Mouse (Mus musculus): ENCODE data around the gene Zbtb12.
"Not testable (repeated sequence)": the region's sequence is repeated elsewhere in the genome, so short reads cannot be mapped to it uniquely, and the experiment has no call there.

The Zbtb12 gene

GRCm38 (mm10) chr17:34879336-34879879 is at the start of gene Zbtb12:
Gene Zbtb12 (plus strand): TSS chr17:34879483.
- DNase-seq (ENCODE audit: low spot score) = no peak

GRCm38 (mm10) chr17:34830776-34831175 is 48.5 kb upstream of the Zbtb12 start:
- DNase-seq (ENCODE audit: low spot score) = not testable (repeated sequence)

GRCm38 (mm10) chr17:34836155-34836855 is 43.0 kb upstream of the Zbtb12 start:
- no peak for DNase-seq (ENCODE audit: low spot score)

GRCm38 (mm10) chr17:34836856-34837221 is 42.4 kb upstream of the Zbtb12 start, which contains the start of the genes Stk19 and Dxo:
Gene Stk19 (minus strand): TSS chr17:34836945.
Gene Dxo (plus strand): TSS chr17:34837019.
- peak; percentile 97 for DNase-seq (ENCODE audit: low spot score)

GRCm38 (mm10) chr17:34837464-34838324 is 41.6 kb upstream of the Zbtb12 start:
- no peak for DNase-seq (ENCODE audit: low spot score)

GRCm38 (mm10) chr17:34838785-34839184 is 40.5 kb upstream of the Zbtb12 start:
- DNase-seq (ENCODE audit: low spot score) = no peak

GRCm38 (mm10) chr17:34840736-34841307 is 38.5 kb upstream of the Zbtb12 start:
- no peak for DNase-seq (ENCODE audit: low spot score)

- no peak for DNase-seq (ENCODE audit: low spot score)
These were observed 34.4 kb upstream of the Zbtb12 start for GRCm38 (mm10) chr17:34844884-34845283.

- DNase-seq (ENCODE audit: low spot score) = no peak
These were observed 32.1 kb upstream of the Zbtb12 start for GRCm38 (mm10) chr17:34847192-34847591.

- DNase-seq (ENCODE audit: low spot score) = no peak
These were observed 31.7 kb upstream of the Zbtb12 start for GRCm38 (mm10) chr17:34847615-34848014.

- DNase-seq (ENCODE audit: low spot score) = peak; percentile 99
These were observed 29.4 kb upstream of the Zbtb12 start, which contains the start of the genes Skiv2l and Nelfe for GRCm38 (mm10) chr17:34849722-34850516. Gene Skiv2l (minus strand): TSS chr17:34850210. Gene Nelfe (plus strand): TSS chr17:34850391.

- DNase-seq (ENCODE audit: low spot score) = no peak
These were observed 28.7 kb upstream of the Zbtb12 start for GRCm38 (mm10) chr17:34850517-34851125.

GRCm38 (mm10) chr17:34853511-34853910 is 25.8 kb upstream of the Zbtb12 start:
- DNase-seq (ENCODE audit: low spot score) = no peak

- no peak for DNase-seq (ENCODE audit: low spot score)
These were observed 24.5 kb upstream of the Zbtb12 start for GRCm38 (mm10) chr17:34854761-34855160.

GRCm38 (mm10) chr17:34855825-34856224 is 23.5 kb upstream of the Zbtb12 start:
- DNase-seq (ENCODE audit: low spot score) = peak; percentile 76

- DNase-seq (ENCODE audit: low spot score) = no peak
These were observed 20.6 kb upstream of the Zbtb12 start for GRCm38 (mm10) chr17:34858670-34859069.

- DNase-seq (ENCODE audit: low spot score) = no peak
These were observed 18.8 kb upstream of the Zbtb12 start for GRCm38 (mm10) chr17:34860514-34860913.

- no peak for DNase-seq (ENCODE audit: low spot score)
These were observed 17.4 kb upstream of the Zbtb12 start for GRCm38 (mm10) chr17:34861704-34862415.

- DNase-seq (ENCODE audit: low spot score) = no peak
These were observed 16.7 kb upstream of the Zbtb12 start, which contains the start of gene Cfb for GRCm38 (mm10) chr17:34862416-34863081. Gene Cfb (minus strand): TSS chr17:34862518.

- DNase-seq (ENCODE audit: low spot score) = no peak
These were observed 13.3 kb upstream of the Zbtb12 start for GRCm38 (mm10) chr17:34865981-34866380.
